Mouse (Mus musculus) midbrain, embryonic 16.5 days (tissue): ENCODE results near the gene Dlg4. TPM values are rescaled to one million over a fixed set of nuclear protein-coding genes. Genes with fewer than 3 reads are reported as not detected.

ENCODE experiments used
- ATAC-seq: fragments of 200-750 bp; cut with Nextera tagmentation; 2 replicates; pipeline ENCODE4 v1.8.0; 2017; ENCODE audit warnings: moderate TSS enrichment
- H3K27ac ChIP-seq: fragments of 300-500 bp; sonication (generic); 2 replicates; pipeline ENCODE4 v1.5.1; 2014; ENCODE audit warnings: mild to moderate bottlenecking, low read length, mixed read lengths
- H3K27me3 ChIP-seq: fragments of 300-500 bp; sonication (generic); 2 replicates; pipeline ENCODE4 v1.6.1; 2014; ENCODE audit warnings: low read depth, low read length, mixed read lengths; ENCODE audit not compliant: control insufficient read depth, insufficient read depth
- H3K36me3 ChIP-seq: fragments of 300-500 bp; sonication (generic); 2 replicates; pipeline ENCODE4 v1.6.1; 2014; ENCODE audit warnings: mild to moderate bottlenecking, low read length, moderate library complexity, mixed read lengths; ENCODE audit not compliant: control insufficient read depth, insufficient read depth
- H3K4me1 ChIP-seq: fragments of 300-500 bp; sonication (generic); 2 replicates; pipeline ENCODE4 v1.6.1; 2014; ENCODE audit warnings: mild to moderate bottlenecking, low read length, mixed read lengths; ENCODE audit not compliant: control insufficient read depth, insufficient read depth
- H3K4me2 ChIP-seq: fragments of 300-500 bp; sonication (generic); 2 replicates; pipeline ENCODE4 v1.6.1; 2014; ENCODE audit warnings: mild to moderate bottlenecking, low read length, mixed read lengths
- H3K4me3 ChIP-seq: fragments of 300-500 bp; sonication (generic); 2 replicates; pipeline ENCODE4 v1.5.1; 2014; ENCODE audit warnings: low read depth, mild to moderate bottlenecking, low read length, moderate library complexity, mixed read lengths
- H3K9ac ChIP-seq: fragments of 300-500 bp; sonication (generic); 2 replicates; pipeline ENCODE4 v1.6.1; 2014; ENCODE audit warnings: low read depth, low read length, mixed read lengths
- H3K9me3 ChIP-seq: fragments of 300-500 bp; sonication (generic); replicated peaks from 2 replicates; pipeline ENCODE4 v1.6.1; 2014; ENCODE audit warnings: mild to moderate bottlenecking, low read length, mixed read lengths; ENCODE audit not compliant: control insufficient read depth, poor library complexity, severe bottlenecking
- WGBS: fragments of 180-500 bp; shearing (Covaris S2); extraction: QIAGEN DNeasy Blood & Tissue Kit; methylation state at CpG from one replicate; pipeline ENCODE4 v1.1.7; 2014; 5-methylcytosine and 5-hydroxymethylcytosine counted together
- polyA plus RNA-seq: library from polyadenylated mRNA; unstranded; fragments of >200 nt; fragmentation: Nextera tagmentation; extraction: Ambion mirVana; gene quantifications from 2 replicates; pipeline ENCODE4 v1.2.1, GENCODE M21; 2015

Gene Dlg4
- polyA plus RNA-seq, 1 experiment from 2014 or later: 23.4 TPM

- H3K27me3 ChIP-seq: no peaks in the 10 kb centered on the region
- H3K27ac ChIP-seq: no peak overlapping the region
- H3K36me3 ChIP-seq: peaks cover 11% of the 10 kb centered on the region
- no peak overlapping the region for H3K9ac ChIP-seq
- no peak overlapping the region for H3K4me2 ChIP-seq
- no peak for ATAC-seq
- no peaks in the 10 kb centered on the region for H3K9me3 ChIP-seq
- H3K4me1 ChIP-seq: peaks cover 26% of the 10 kb centered on the region
- WGBS: 86% methylated on average over 11 of the region's 11 CpGs
- no peak overlapping the region for H3K4me3 ChIP-seq
These were observed 22.2 kb upstream of the Dlg4 start for GRCm38 (mm10) chr11:69994401-69995090.

GRCm38 (mm10) chr11:69995391-69995960 lies 21.3 kb upstream of the Dlg4 start, which contains the start of gene Phf23:
Gene Phf23 (plus strand): TSS chr11:69995777.
- no peaks in the 10 kb centered on the region for H3K27me3 ChIP-seq
- peak within 1 kb of the TSS; percentile 90 for H3K4me3 ChIP-seq
- no peaks in the 10 kb centered on the region for H3K9me3 ChIP-seq
- H3K9ac ChIP-seq: peak within 1 kb of the TSS; percentile 90
- H3K4me1 ChIP-seq: peaks cover 29% of the 10 kb centered on the region
- H3K4me2 ChIP-seq: peak within 1 kb of the TSS; percentile 81
- peak; percentile 87 for ATAC-seq
- peak within 1 kb of the TSS; percentile 90 for H3K27ac ChIP-seq
- H3K36me3 ChIP-seq: peaks cover 7% of the 10 kb centered on the region
- under 1% methylated on average over 34 of the region's 36 CpGs for WGBS

DNA sequence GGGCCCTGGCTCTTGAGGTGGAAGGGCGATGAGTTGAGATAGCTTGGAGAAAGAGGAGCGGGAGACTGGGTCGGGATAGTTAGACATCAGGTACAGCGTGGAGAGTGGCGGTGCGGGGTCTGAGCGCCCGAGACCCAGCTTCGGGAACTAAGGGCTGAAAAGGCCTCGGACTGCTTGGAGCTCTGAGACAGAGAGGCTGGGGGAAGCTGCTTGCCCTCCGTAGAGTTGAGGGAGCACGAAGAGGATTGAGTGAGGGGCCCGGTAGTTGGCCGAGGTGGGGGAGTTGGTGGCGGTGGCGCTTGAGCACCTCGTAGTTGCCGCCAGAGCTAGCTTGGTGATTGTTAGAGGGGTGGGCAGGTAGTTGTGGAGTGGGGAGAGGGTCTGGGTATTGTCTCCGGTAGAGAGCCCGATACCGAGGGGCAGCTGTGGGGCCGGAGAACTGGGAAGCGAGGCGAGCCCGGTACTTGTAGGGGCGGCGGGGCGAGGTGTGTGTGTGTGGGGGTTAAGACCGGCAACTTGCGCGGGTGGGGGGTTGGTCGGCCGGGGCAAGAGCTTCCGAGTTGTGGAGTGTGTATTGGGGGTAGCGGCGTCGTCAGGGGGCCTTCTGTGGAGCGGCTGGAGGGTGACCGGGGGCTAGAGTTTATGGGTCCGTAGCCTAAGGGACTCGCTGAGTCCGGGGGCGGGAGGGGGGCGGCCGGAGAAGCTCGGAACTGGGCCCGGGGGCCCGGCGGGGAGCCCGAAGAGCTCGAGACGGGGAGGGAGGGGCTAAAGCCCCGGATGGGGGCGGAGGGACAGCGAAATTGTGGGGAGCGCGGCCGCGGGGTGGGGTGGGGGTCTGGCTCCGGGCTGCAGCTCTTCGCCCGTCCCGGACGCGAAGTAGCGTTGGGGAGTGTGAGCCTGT lies 20.3 kb upstream of the Dlg4 start:
- Histone ChIP-seq H3K4me3 (peak overlapping the region; percentile 90), H3K4me1 (peaks cover 29% of the 10 kb centered on the region), H3K27me3 (no peaks in the 10 kb centered on the region), H3K27ac (peak overlapping the region; percentile 90), H3K9me3 (no peaks in the 10 kb centered on the region), H3K9ac (peak overlapping the region; percentile 90), H3K4me2 (peak overlapping the region; percentile 81), H3K36me3 (peaks cover 7% of the 10 kb centered on the region)
- WGBS: 1% methylated on average over 55 of the region's 66 CpGs
- ATAC-seq: no peak; the same call in 1 of the 2 replicates

GRCm38 (mm10) chr11:69997070-69997509 lies 19.7 kb upstream of the Dlg4 start:
- Histone ChIP-seq H3K36me3 (peaks cover 7% of the 10 kb centered on the region), H3K4me1 (peaks cover 36% of the 10 kb centered on the region), H3K27ac (peak overlapping the region; percentile 90), H3K9ac (peak overlapping the region; percentile 90), H3K4me2 (peak overlapping the region; percentile 81), H3K4me3 (peak overlapping the region; percentile 90), H3K27me3 (no peaks in the 10 kb centered on the region), H3K9me3 (no peaks in the 10 kb centered on the region)
- under 1% methylated on average over 25 of the region's 44 CpGs for WGBS
- ATAC-seq: no peak

GRCm38 (mm10) chr11:69998567-69999491 lies 17.9 kb upstream of the Dlg4 start:
- no peak for ATAC-seq
- Histone ChIP-seq H3K9me3 (no peaks in the 10 kb centered on the region), H3K9ac (no peak overlapping the region), H3K4me2 (no peak overlapping the region), H3K27ac (no peak overlapping the region), H3K27me3 (no peaks in the 10 kb centered on the region), H3K4me1 (peaks cover 44% of the 10 kb centered on the region), H3K4me3 (no peak overlapping the region), H3K36me3 (peaks cover 7% of the 10 kb centered on the region)
- 91% methylated on average over 27 of the region's 27 CpGs for WGBS

- peak overlapping the region; percentile 98 for H3K27ac ChIP-seq
- H3K4me2 ChIP-seq: no peak overlapping the region
- H3K9ac ChIP-seq: no peak overlapping the region
- 87% methylated on average over 8 of the region's 8 CpGs for WGBS
- H3K4me1 ChIP-seq: peaks cover 44% of the 10 kb centered on the region
- H3K9me3 ChIP-seq: no peaks in the 10 kb centered on the region
- H3K4me3 ChIP-seq: no peak overlapping the region; the same call in 1 of the 2 replicates
- peaks cover 7% of the 10 kb centered on the region for H3K36me3 ChIP-seq
- H3K27me3 ChIP-seq: no peaks in the 10 kb centered on the region
- ATAC-seq: no peak
These were observed 17.1 kb upstream of the Dlg4 start for GRCm38 (mm10) chr11:69999666-70000065.

- peak within 1 kb of the TSS; percentile 99 for H3K4me2 ChIP-seq
- H3K27ac ChIP-seq: peak within 1 kb of the TSS; percentile 98
- no peaks in the 10 kb centered on the region for H3K9me3 ChIP-seq
- peak within 1 kb of the TSS; percentile 90 for H3K9ac ChIP-seq
- WGBS: under 1% methylated on average over 47 of the region's 48 CpGs
- peaks cover 7% of the 10 kb centered on the region for H3K36me3 ChIP-seq
- H3K4me3 ChIP-seq: peak within 1 kb of the TSS; percentile 89
- peak; percentile 67 for ATAC-seq
- H3K27me3 ChIP-seq: no peaks in the 10 kb centered on the region
- H3K4me1 ChIP-seq: peaks cover 42% of the 10 kb centered on the region
These were observed 16.3 kb upstream of the Dlg4 start, which contains the start of gene Dvl2 for GRCm38 (mm10) chr11:70000396-70000898. Gene Dvl2 (plus strand): TSS chr11:70000595.

DNA sequence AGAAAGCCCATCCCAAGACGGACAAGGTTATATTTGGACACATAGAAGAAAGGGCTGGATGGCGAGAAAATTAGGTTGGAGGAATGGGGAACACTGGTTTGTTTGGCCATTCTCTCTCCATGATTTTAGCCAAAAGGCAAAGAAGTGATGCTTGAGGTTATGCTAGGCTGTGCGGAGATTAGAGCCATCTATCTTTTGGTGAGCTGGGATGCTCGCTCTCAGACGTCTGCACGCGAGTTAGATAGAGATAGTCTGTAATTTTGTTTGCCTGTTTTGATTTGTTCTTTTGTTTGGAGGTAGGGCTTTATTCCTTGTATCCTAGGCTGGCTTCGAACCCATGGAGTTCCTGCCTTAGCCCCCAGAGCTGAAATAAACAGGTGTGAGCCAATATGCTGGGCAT lies 15.6 kb upstream of the Dlg4 start:
- Histone ChIP-seq H3K4me1 (peaks cover 42% of the 10 kb centered on the region), H3K9ac (peak overlapping the region; percentile 90), H3K4me2 (peak overlapping the region; percentile 99), H3K27ac (peak overlapping the region; percentile 98), H3K36me3 (peaks cover 12% of the 10 kb centered on the region), H3K4me3 (peak overlapping the region; percentile 89), H3K27me3 (no peaks in the 10 kb centered on the region), H3K9me3 (no peaks in the 10 kb centered on the region)
- ATAC-seq: no peak
- 13% methylated on average over 8 of the region's 8 CpGs for WGBS
